Mouse (Mus musculus) thymus, postnatal 4 days (tissue): ENCODE results near the gene Ccdc124.
"Not testable (repeated sequence)": the region's sequence is repeated elsewhere in the genome, so short reads cannot be mapped to it uniquely, and the experiment has no call there.

Source experiments
- DNase-seq: peaks from one replicate; pipeline ENCODE4 v3.0.0; 2021

The Ccdc124 gene

GRCm38 (mm10) chr8:70873364-70873985 lies at the start of gene Ccdc124:
Gene Ccdc124 (minus strand): TSS chr8:70873935.
- peak; percentile 97 for DNase-seq

GRCm38 (mm10) chr8:70920049-70920922 lies 46.6 kb upstream of the Ccdc124 start:
- DNase-seq = peak; percentile 14

GRCm38 (mm10) chr8:70914704-70915103 lies 41.0 kb upstream of the Ccdc124 start:
- DNase-seq = no peak

- no peak for DNase-seq
Measured at GRCm38 (mm10) chr8:70913523-70913922, 39.8 kb upstream of the Ccdc124 start.

- no peak for DNase-seq
Measured at GRCm38 (mm10) chr8:70912955-70913354, 39.2 kb upstream of the Ccdc124 start.

- DNase-seq = peak; percentile 45
Measured at GRCm38 (mm10) chr8:70911596-70911995, 37.9 kb upstream of the Ccdc124 start.

- DNase-seq = no peak
Measured at GRCm38 (mm10) chr8:70907518-70907917, 33.8 kb upstream of the Ccdc124 start.

- DNase-seq = peak; percentile 97
Measured at GRCm38 (mm10) chr8:70905831-70906736, 32.3 kb upstream of the Ccdc124 start, which contains the start of gene Map1s. Gene Map1s (plus strand): TSS chr8:70905932.

- no peak for DNase-seq
Measured at GRCm38 (mm10) chr8:70905463-70905830, 31.7 kb upstream of the Ccdc124 start.

GRCm38 (mm10) chr8:70904532-70904931 lies 30.8 kb upstream of the Ccdc124 start:
- no peak for DNase-seq

GRCm38 (mm10) chr8:70903582-70903981 lies 29.8 kb upstream of the Ccdc124 start:
- no peak for DNase-seq

- DNase-seq = no peak
Measured at GRCm38 (mm10) chr8:70903112-70903511, 29.4 kb upstream of the Ccdc124 start.

GRCm38 (mm10) chr8:70902211-70902610 lies 28.5 kb upstream of the Ccdc124 start:
- no peak for DNase-seq

- DNase-seq = no peak
Measured at GRCm38 (mm10) chr8:70900872-70901387, 27.2 kb upstream of the Ccdc124 start.

- no peak for DNase-seq
Measured at GRCm38 (mm10) chr8:70899226-70899625, 25.5 kb upstream of the Ccdc124 start.

GRCm38 (mm10) chr8:70898661-70899198 lies 25.0 kb upstream of the Ccdc124 start:
- peak; percentile 41 for DNase-seq

- DNase-seq = peak; percentile 93
Measured at GRCm38 (mm10) chr8:70897681-70898413, 24.1 kb upstream of the Ccdc124 start.

- DNase-seq = peak; percentile 90
Measured at GRCm38 (mm10) chr8:70897021-70897680, 23.4 kb upstream of the Ccdc124 start, which contains the start of gene Rpl18a. Gene Rpl18a (minus strand): TSS chr8:70897412.

- no peak for DNase-seq
Measured at GRCm38 (mm10) chr8:70896316-70897020, 22.7 kb upstream of the Ccdc124 start.

GRCm38 (mm10) chr8:70895571-70896259 lies 22.0 kb upstream of the Ccdc124 start:
- DNase-seq = not testable (repeated sequence)
